Mouse (Mus musculus): Measurements from ENCODE around the gene Arhgef39. TPM values are rescaled to one million over a fixed set of nuclear protein-coding genes. Genes with fewer than 3 reads are reported as not detected.

Gene Arhgef39
- polyA plus RNA-seq, 1 experiment from 2014 or later: 44.5 TPM

GRCm38 (mm10) chr4:43519956-43520355 is 20.5 kb upstream of the Arhgef39 start:
- Histone ChIP-seq H3K9ac (no peak overlapping the region), H3K27ac (no peak overlapping the region; the same call in 1 of the 2 replicates)

GRCm38 (mm10) chr4:43519551-43519950 is 20.1 kb upstream of the Arhgef39 start:
- Histone ChIP-seq H3K36me3 (no peaks in the 10 kb centered on the region), H3K4me1 (peaks cover 27% of the 10 kb centered on the region), H3K27me3 (replicated peaks) (no peaks in the 10 kb centered on the region), H3K4me3 (replicated peaks) (peak overlapping the region; percentile 46), H3K9me3 (no peaks in the 10 kb centered on the region), H3K9ac (no peak overlapping the region), H3K27ac (no peak overlapping the region), H3K4me2 (peak overlapping the region; percentile 82)
- 28% methylated on average over 10 of the region's 10 CpGs for WGBS
- no peak for ATAC-seq (ENCODE audit: insufficient read depth, low FRiP score, low read depth)

More at GRCm38 (mm10) chr4:43519956-43520355, 20.5 kb upstream of the Arhgef39 start:
- Histone ChIP-seq H3K4me1 (peaks cover 27% of the 10 kb centered on the region), H3K4me2 (peak overlapping the region; percentile 82), H3K27me3 (replicated peaks) (no peaks in the 10 kb centered on the region), H3K36me3 (no peaks in the 10 kb centered on the region), H3K4me3 (replicated peaks) (peak overlapping the region; percentile 46), H3K9me3 (no peaks in the 10 kb centered on the region)
- ATAC-seq (ENCODE audit: insufficient read depth, low FRiP score, low read depth): no peak
- WGBS: 14% methylated on average over 6 of the region's 6 CpGs

DNA sequence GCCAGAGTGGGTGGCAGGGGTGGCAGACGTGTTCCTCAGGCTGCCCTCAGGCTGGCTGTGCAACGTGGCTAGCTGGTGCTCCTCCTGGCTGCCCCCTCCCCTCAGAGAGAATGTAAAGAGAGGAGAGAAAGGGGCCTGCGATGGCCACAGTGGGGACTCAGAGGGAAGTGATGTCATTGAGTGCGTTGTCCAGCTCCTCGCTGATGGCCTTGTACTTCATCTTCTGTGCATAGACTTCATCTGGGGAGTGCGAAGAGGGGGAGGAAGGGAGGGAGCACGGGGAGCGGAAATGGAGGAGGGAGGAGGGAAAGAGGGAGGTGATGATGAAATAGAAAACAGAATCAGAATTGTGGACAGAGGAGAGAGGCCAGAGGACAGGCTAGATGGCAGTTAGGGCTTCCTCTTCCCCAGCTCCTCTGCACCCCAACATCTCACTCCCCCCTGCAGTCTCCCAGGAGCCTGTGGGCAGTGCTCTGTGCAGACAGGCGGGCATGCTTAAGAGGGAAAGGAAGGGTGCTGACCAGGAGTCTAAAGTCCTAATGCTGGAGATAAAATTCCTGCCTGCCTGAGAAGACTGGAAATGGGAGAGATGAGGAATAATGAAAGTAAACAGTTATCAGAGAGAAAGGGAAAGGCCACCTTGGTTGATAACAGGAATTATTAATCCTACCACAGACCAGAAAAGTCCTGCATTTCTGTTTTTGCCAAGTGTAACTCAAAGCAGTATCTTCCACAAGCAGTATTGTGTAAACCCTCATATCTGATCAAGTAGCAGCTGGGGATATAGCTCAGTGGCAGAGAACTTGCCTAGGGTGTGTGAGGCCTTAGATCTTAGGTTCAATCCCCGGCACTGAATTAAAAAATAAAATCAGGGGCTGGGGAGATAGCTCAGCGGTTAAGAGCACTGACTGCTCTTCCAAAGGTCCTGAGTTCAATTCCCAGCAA is 16.5 kb upstream of the Arhgef39 start:
- ATAC-seq (ENCODE audit: insufficient read depth, low FRiP score, low read depth): no peak
- Histone ChIP-seq H3K4me2 (no peak overlapping the region), H3K4me1 (peaks cover 6% of the 10 kb centered on the region), H3K27me3 (replicated peaks) (no peaks in the 10 kb centered on the region), H3K4me3 (replicated peaks) (no peak overlapping the region), H3K36me3 (no peaks in the 10 kb centered on the region), H3K9ac (no peak overlapping the region), H3K9me3 (no peaks in the 10 kb centered on the region), H3K27ac (no peak overlapping the region)
- WGBS: 66% methylated on average over 11 of the region's 11 CpGs

- H3K4me2 ChIP-seq: no peak overlapping the region
- H3K36me3 ChIP-seq: no peaks in the 10 kb centered on the region
- no peak for ATAC-seq (ENCODE audit: insufficient read depth, low FRiP score, low read depth)
- no peak overlapping the region for H3K9ac ChIP-seq
- no peaks in the 10 kb centered on the region for H3K27me3 ChIP-seq (replicated peaks)
- WGBS: 70% methylated on average over 4 of the region's 4 CpGs
- peaks cover 7% of the 10 kb centered on the region for H3K4me1 ChIP-seq
- no peaks in the 10 kb centered on the region for H3K9me3 ChIP-seq
- H3K27ac ChIP-seq: no peak overlapping the region
- H3K4me3 ChIP-seq (replicated peaks): no peak overlapping the region
Measured at GRCm38 (mm10) chr4:43513791-43514190, 14.3 kb upstream of the Arhgef39 start.

GRCm38 (mm10) chr4:43513300-43513699 is 13.8 kb upstream of the Arhgef39 start:
- no peaks in the 10 kb centered on the region for H3K27me3 ChIP-seq (replicated peaks)
- no peak overlapping the region for H3K4me2 ChIP-seq
- no peak overlapping the region for H3K9ac ChIP-seq
- H3K4me3 ChIP-seq (replicated peaks): no peak overlapping the region
- no peaks in the 10 kb centered on the region for H3K36me3 ChIP-seq
- H3K27ac ChIP-seq: no peak overlapping the region
- no peaks in the 10 kb centered on the region for H3K9me3 ChIP-seq
- ATAC-seq (ENCODE audit: insufficient read depth, low FRiP score, low read depth): no peak
- 86% methylated on average over 4 of the region's 4 CpGs for WGBS
- peaks cover 10% of the 10 kb centered on the region for H3K4me1 ChIP-seq

DNA sequence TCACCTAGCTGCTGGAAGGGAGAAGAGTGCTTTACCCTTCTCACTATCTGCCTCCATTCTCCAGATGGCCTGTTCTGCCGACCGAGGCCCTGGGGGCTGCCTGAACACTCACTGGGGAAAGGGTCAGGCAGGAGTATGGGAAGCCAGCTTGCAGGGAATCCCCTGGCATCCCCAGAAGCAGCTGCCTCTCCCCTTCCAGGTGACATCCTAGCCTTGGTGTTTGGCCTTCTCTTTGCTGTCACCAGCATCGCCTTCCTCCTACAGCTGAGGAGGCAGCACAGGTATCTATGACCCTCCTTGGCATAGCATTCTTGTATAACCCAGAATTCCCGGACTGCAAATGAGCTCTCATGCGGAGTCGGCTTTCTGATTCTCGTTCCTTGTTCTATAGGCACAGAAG is 13.2 kb upstream of the Arhgef39 start:
- Histone ChIP-seq H3K4me2 (no peak overlapping the region), H3K9me3 (no peaks in the 10 kb centered on the region), H3K4me1 (peaks cover 15% of the 10 kb centered on the region), H3K9ac (no peak overlapping the region), H3K27me3 (replicated peaks) (no peaks in the 10 kb centered on the region), H3K27ac (no peak overlapping the region), H3K4me3 (replicated peaks) (no peak overlapping the region), H3K36me3 (no peaks in the 10 kb centered on the region)
- 65% methylated on average over 7 of the region's 7 CpGs for WGBS
- ATAC-seq (ENCODE audit: insufficient read depth, low FRiP score, low read depth): no peak

- peaks cover 18% of the 10 kb centered on the region for H3K4me1 ChIP-seq
- H3K4me2 ChIP-seq: no peak overlapping the region
- H3K27me3 ChIP-seq (replicated peaks): no peaks in the 10 kb centered on the region
- H3K36me3 ChIP-seq: no peaks in the 10 kb centered on the region
- no peak overlapping the region for H3K4me3 ChIP-seq (replicated peaks)
- H3K9ac ChIP-seq: no peak overlapping the region
- no peak for ATAC-seq (ENCODE audit: insufficient read depth, low FRiP score, low read depth)
- 72% methylated on average over 19 of the region's 19 CpGs for WGBS
- no peaks in the 10 kb centered on the region for H3K9me3 ChIP-seq
- no peak overlapping the region for H3K27ac ChIP-seq
Measured at GRCm38 (mm10) chr4:43511675-43512454, 12.4 kb upstream of the Arhgef39 start.

GRCm38 (mm10) chr4:43509109-43509508 is 9.6 kb upstream of the Arhgef39 start:
- H3K27ac ChIP-seq: peak overlapping the region; percentile 63; the same call in 1 of the 2 replicates
- WGBS: 45% methylated on average over 9 of the region's 9 CpGs

GRCm38 (mm10) chr4:43508666-43508997 is 9.1 kb upstream of the Arhgef39 start:
- peak overlapping the region; percentile 34 for H3K9ac ChIP-seq
- no peaks in the 10 kb centered on the region for H3K9me3 ChIP-seq
- peak overlapping the region; percentile 50 for H3K4me3 ChIP-seq (replicated peaks)
- H3K27ac ChIP-seq: peak overlapping the region; percentile 63; the same call in 1 of the 2 replicates
- H3K4me1 ChIP-seq: peaks cover 19% of the 10 kb centered on the region
- no peaks in the 10 kb centered on the region for H3K36me3 ChIP-seq
- no peaks in the 10 kb centered on the region for H3K27me3 ChIP-seq (replicated peaks)
- WGBS: 3% methylated on average over 13 of the region's 13 CpGs
- H3K4me2 ChIP-seq: peak overlapping the region; percentile 82
- peak; percentile 76 for ATAC-seq (ENCODE audit: insufficient read depth, low FRiP score, low read depth)

More at GRCm38 (mm10) chr4:43509109-43509508, 9.6 kb upstream of the Arhgef39 start:
- no peaks in the 10 kb centered on the region for H3K9me3 ChIP-seq
- no peaks in the 10 kb centered on the region for H3K27me3 ChIP-seq (replicated peaks)
- H3K4me1 ChIP-seq: peaks cover 19% of the 10 kb centered on the region
- H3K9ac ChIP-seq: no peak overlapping the region; the same call in 1 of the 2 replicates
- peak overlapping the region; percentile 50 for H3K4me3 ChIP-seq (replicated peaks)
- ATAC-seq (ENCODE audit: insufficient read depth, low FRiP score, low read depth): no peak
- peak overlapping the region; percentile 82 for H3K4me2 ChIP-seq
- no peaks in the 10 kb centered on the region for H3K36me3 ChIP-seq

DNA sequence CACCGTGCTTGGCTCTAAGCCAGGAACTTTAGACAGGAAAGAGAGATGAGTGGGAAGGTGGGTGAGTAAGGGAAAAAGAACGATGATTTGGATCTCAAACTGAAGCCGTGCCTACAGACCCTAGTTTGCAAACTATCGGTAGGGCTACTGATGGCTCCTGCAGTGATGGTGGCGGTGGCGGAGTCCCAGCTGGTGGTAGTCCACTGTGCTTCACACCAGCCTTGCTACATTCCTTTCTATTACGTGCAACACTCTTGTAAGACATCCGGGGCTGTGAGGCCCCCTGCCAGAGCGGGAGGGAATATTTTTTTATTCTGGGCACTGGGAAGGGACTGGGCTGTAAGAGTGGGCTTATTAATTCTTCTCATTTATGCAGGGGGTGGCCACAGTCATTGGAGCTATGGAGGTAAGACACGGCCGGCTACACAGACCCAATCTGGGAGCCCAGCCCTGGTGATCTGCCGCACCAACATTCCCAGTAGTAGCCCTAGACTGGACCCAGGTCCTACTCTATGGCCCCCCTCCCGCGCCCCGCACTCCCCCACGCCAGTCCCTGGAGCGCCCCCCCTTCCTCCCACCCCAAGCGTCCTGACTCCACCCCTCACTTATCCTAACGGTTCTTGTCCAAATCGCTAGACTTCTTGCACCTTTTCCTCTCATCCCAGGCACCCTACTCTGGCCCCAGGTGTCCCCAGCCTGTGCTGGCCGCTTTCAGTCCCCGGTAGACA is 8.6 kb upstream of the Arhgef39 start:
- 6% methylated on average over 22 of the region's 22 CpGs for WGBS
- H3K27me3 ChIP-seq (replicated peaks): no peaks in the 10 kb centered on the region
- H3K4me2 ChIP-seq: peak overlapping the region; percentile 82
- H3K36me3 ChIP-seq: no peaks in the 10 kb centered on the region
- H3K4me1 ChIP-seq: peaks cover 19% of the 10 kb centered on the region
- H3K27ac ChIP-seq: peak overlapping the region; percentile 63; the same call in 1 of the 2 replicates
- ATAC-seq (ENCODE audit: insufficient read depth, low FRiP score, low read depth): peak; percentile 21
- H3K9me3 ChIP-seq: no peaks in the 10 kb centered on the region
- H3K9ac ChIP-seq: peak overlapping the region; percentile 34
- H3K4me3 ChIP-seq (replicated peaks): peak overlapping the region; percentile 50

- Histone ChIP-seq H3K36me3 (no peaks in the 10 kb centered on the region), H3K4me3 (replicated peaks) (peak within 1 kb of the TSS; percentile 50), H3K27me3 (replicated peaks) (no peaks in the 10 kb centered on the region), H3K4me2 (peak within 1 kb of the TSS; percentile 82), H3K27ac (peak within 1 kb of the TSS; percentile 57), H3K9ac (no peak within 1 kb of the TSS), H3K9me3 (no peaks in the 10 kb centered on the region), H3K4me1 (peaks cover 19% of the 10 kb centered on the region)
- 47% methylated on average over 9 of the region's 9 CpGs for WGBS
- ATAC-seq (ENCODE audit: insufficient read depth, low FRiP score, low read depth): peak; percentile 33; the same call in 1 of the 2 replicates
Measured at GRCm38 (mm10) chr4:43506536-43507185, 7.2 kb upstream of the Arhgef39 start, which contains the start of gene Car9. Gene Car9, plus strand, starts transcription at chr4:43506966.
